Mouse (Mus musculus) spleen, adult 10 weeks (tissue): ENCODE results near the gene Olfr1028. TPM values are rescaled to one million over a fixed set of nuclear protein-coding genes. Genes with fewer than 3 reads are reported as not detected.

ENCODE experiments used
- polyA plus RNA-seq: library from polyadenylated mRNA; stranded (reverse); fragments of 350-450 nt; fragmentation: Illumina TruSeq; extraction: RNeasy Lipid Tissue Mini Kit (QIAGEN cat#74804); gene quantifications from one replicate; pipeline ENCODE4 v1.2.3, GENCODE M21; 2015; ENCODE audit warnings: low replicate concordance; ENCODE audit not compliant: insufficient read depth

Gene Olfr1028
- polyA plus RNA-seq = not detected

DNA sequence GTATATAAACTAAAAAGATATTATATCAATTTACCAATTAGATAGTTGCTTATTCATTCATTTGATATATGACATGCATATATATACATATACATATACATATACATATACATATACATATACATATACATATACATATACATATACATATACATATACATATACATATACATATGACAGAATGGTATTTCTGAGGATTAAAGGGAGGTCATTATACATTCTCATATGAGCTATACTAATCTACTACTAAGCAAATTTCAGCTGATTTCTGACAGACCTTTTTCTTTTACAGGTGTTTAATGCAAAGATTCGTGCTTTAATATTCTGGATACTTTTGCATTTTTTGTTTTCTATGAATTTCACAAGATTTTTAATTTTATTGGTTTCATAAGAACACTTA is at the start of gene Olfr1028:
Gene Olfr1028 (plus strand): TSS at position 301 of the 400 bp plus-strand sequence.

DNA sequence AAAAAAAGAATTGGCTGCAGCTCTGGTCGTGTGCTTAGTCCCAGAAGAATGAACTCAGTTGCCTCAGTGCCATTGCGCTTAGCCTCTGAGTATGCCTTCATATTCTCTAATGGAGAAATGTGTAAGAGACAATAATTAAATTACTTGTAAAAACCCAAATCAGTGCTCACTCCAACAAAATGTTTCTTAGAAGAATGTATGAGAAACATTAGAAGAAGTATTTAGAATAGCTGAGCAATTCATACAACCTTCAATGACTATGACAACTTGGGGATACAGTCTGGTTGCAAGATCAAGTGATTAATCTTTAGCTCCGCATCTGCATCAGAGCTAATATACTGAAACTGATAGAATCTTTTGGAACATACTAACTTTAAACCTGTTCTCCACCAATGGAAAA is 45.3 kb upstream of the Olfr1028 start, which contains the start of gene Olfr1024:
Gene Olfr1024 (minus strand): TSS at position 101 of the 400 bp plus-strand sequence.

DNA sequence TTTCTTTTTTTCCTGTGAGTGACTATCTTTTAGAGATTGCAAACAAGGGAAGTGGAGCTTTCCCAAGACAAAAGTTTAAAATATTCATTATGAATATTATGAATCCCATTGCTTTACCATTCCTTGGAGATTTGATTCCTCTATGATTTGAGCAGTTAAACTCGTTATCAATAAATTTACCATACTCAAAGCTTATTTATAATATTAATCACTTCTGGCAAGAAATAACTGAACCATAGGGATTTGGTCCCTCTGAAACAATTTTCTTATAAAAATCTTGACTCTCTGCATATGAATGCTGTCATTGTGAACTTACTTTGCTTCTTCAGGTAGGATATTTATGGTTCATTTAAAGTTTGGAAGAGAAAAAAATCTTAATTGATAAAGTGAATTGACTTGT is 35.3 kb upstream of the Olfr1028 start, which contains the start of gene Olfr1025-ps1:
Gene Olfr1025-ps1 (plus strand): TSS at position 301 of the 400 bp plus-strand sequence.

DNA sequence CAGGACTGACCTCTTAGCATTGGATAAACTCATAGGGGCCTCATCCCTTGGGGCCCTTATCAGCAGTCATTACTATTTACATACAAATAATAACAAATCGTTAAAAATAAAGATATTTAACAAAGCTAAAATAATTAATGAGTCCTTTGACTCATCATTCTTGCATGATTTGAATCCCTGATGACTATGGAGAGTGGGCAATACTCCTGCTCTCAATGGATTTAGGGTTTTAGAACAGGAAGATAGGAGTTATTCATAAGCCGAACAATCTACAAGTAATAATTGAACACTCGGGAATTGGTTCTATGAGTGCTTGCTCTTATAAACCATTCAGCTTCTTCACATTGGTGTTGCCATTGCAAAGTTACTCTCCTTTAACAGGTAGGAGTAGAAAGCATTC is 29.0 kb upstream of the Olfr1028 start, which contains the start of gene Olfr1026:
Gene Olfr1026 (plus strand): TSS at position 301 of the 400 bp plus-strand sequence.

DNA sequence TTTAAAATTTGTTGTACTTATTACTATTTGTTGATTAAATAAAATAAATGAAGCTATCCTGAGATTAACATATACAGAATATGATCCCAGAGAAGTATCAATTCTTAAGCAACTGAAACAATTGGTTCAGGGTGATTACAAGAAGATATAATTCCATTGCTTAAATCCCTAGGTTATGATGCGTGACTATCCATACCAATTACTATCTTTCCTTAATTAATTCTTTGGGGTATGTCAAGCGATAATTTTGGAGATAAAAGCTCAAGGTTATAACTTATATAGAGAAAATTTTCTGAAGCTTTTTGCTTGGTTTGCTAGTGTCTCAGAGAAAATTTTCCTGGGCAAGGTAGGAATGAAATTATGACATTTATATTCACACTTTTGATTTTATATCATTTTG is 23.4 kb downstream of the Olfr1028 start, which contains the start of gene Olfr1029:
Gene Olfr1029 (plus strand): TSS at position 301 of the 400 bp plus-strand sequence.

DNA sequence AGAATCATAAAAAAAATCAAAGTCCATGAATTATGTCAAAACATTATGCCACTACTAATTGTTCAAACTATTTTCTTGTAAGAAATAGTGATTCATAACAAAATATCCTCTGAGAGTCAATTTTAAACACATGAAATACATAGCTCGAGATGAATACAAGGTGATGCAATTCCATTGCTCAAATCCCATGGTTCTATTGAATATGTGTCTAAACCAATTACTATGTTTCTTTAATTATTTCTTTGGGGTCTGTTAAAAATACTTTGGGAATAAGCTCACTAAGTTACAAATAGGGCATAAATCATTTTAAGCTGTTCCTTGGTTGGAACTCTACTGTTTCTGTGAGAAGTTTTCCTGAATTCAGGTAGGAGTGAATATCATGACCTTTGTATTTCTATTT is 28.7 kb downstream of the Olfr1028 start, which contains the start of gene Olfr1030:
Gene Olfr1030 (plus strand): TSS at position 301 of the 400 bp plus-strand sequence.

DNA sequence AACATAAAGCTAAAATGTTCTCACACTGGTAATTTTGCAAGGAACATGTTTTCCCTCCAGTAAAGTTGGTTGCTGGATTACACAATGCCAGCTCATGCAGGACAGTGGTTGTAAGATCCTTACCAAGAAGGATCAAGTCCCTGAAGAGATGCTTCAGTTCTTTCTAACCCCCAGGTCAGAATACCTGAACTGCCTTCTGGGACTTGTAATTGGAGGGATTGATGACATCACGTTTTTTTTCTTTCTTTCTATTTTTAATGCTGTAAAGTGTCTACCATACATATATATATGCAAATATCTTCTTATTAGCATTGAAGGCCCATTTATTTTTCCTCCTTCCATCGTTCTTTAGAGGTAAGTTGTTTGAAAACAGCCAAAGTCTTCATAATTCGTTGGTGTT is 39.8 kb downstream of the Olfr1028 start, which contains the start of gene Olfr1031:
Gene Olfr1031 (plus strand): TSS at position 301 of the 400 bp plus-strand sequence.

Other genes starting within 250 kb of the Olfr1028 start
- not detected for gene Olfr1009, start 235.0 kb upstream of the Olfr1028 start, polyA plus RNA-seq
- gene Olfr1012, start 187.7 kb upstream of the Olfr1028 start, polyA plus RNA-seq = not detected
- not detected for gene Olfr1013, start 183.3 kb upstream of the Olfr1028 start, polyA plus RNA-seq
- gene Olfr1014, start 177.7 kb upstream of the Olfr1028 start, polyA plus RNA-seq = not detected
- not detected for gene Olfr1015, start 168.4 kb upstream of the Olfr1028 start, polyA plus RNA-seq
- gene Olfr1016, start 147.9 kb upstream of the Olfr1028 start, polyA plus RNA-seq = not detected
- not detected for gene Olfr1018, start 132.0 kb upstream of the Olfr1028 start, polyA plus RNA-seq
- not detected for gene Olfr1019, start 105.0 kb upstream of the Olfr1028 start, polyA plus RNA-seq
- gene Olfr1020, start 103.4 kb upstream of the Olfr1028 start, polyA plus RNA-seq = not detected
- gene Olfr1022, start 81.8 kb upstream of the Olfr1028 start, polyA plus RNA-seq = not detected
- not detected for gene Olfr1023, start 64.8 kb upstream of the Olfr1028 start, polyA plus RNA-seq
- not detected for gene Olfr1024, start 45.4 kb upstream of the Olfr1028 start, polyA plus RNA-seq
- not detected for gene Olfr1025-ps1, start 35.2 kb upstream of the Olfr1028 start, polyA plus RNA-seq
- gene Olfr1026, start 28.9 kb upstream of the Olfr1028 start, polyA plus RNA-seq = not detected
- not detected for gene Olfr1029, start 23.5 kb downstream of the Olfr1028 start, polyA plus RNA-seq
- gene Olfr1030, start 28.8 kb downstream of the Olfr1028 start, polyA plus RNA-seq = not detected
- gene Olfr1031, start 39.9 kb downstream of the Olfr1028 start, polyA plus RNA-seq = not detected
- not detected for gene Olfr1032, start 55.1 kb downstream of the Olfr1028 start, polyA plus RNA-seq
- 3.5 TPM for gene Olfr1033, start 70.2 kb downstream of the Olfr1028 start, polyA plus RNA-seq
- 0.54 TPM for gene Olfr1034, start 95.4 kb downstream of the Olfr1028 start, polyA plus RNA-seq
- not detected for gene Olfr1036, start 123.6 kb downstream of the Olfr1028 start, polyA plus RNA-seq
- gene Olfr1037, start 136.9 kb downstream of the Olfr1028 start, polyA plus RNA-seq = not detected
- not detected for gene Olfr1039, start 185.5 kb downstream of the Olfr1028 start, polyA plus RNA-seq
- not detected for gene Olfr1040, start 196.3 kb downstream of the Olfr1028 start, polyA plus RNA-seq
- gene Olfr1042, start 211.4 kb downstream of the Olfr1028 start, polyA plus RNA-seq = not detected
- not detected for gene Olfr1043, start 217.1 kb downstream of the Olfr1028 start, polyA plus RNA-seq
- gene Olfr1044, start 227.4 kb downstream of the Olfr1028 start, polyA plus RNA-seq = not detected
- gene Olfr52, start 235.2 kb downstream of the Olfr1028 start, polyA plus RNA-seq = not detected